Mouse (Mus musculus): ENCODE results near the gene Gas2. TPM values are rescaled to one million over a fixed set of nuclear protein-coding genes. Genes with fewer than 3 reads are reported as not detected.

Gas2 gene
- polyA plus RNA-seq, 1 experiment from 2014 or later = 41.1 TPM

- no peak for DNase-seq (ENCODE audit: low spot score)
- H3K27ac ChIP-seq (ENCODE audit: low read depth, low read length) = no peak overlapping the region
- no peak overlapping the region for H3K4me2 ChIP-seq (replicated peaks; ENCODE audit: low read depth, low read length)
- no peaks in the 10 kb centered on the region for H3K27me3 ChIP-seq (ENCODE audit: control insufficient read depth, insufficient read depth, low read length)
- 68% methylated on average over 6 of the region's 6 CpGs for WGBS
- no peaks in the 10 kb centered on the region for H3K4me1 ChIP-seq (replicated peaks; ENCODE audit: control insufficient read depth, insufficient read depth, low read length)
- no peak overlapping the region for H3K9ac ChIP-seq (ENCODE audit: low read depth, low read length)
- H3K4me3 ChIP-seq (ENCODE audit: low read depth, low read length) = no peak overlapping the region
- no peaks in the 10 kb centered on the region for H3K36me3 ChIP-seq (ENCODE audit: control insufficient read depth, insufficient read depth, low read length)
- no peak for ATAC-seq (ENCODE audit: low FRiP score)
- no peaks in the 10 kb centered on the region for H3K9me3 ChIP-seq (ENCODE audit: control insufficient read depth, low read length)
Observed at GRCm38 (mm10) chr7:51986909-51987308, 125.1 kb downstream of the Gas2 start.

- no peak overlapping the region for H3K27ac ChIP-seq (ENCODE audit: low read depth, low read length)
- H3K9ac ChIP-seq (ENCODE audit: low read depth, low read length) = no peak overlapping the region
- no peaks in the 10 kb centered on the region for H3K36me3 ChIP-seq (ENCODE audit: control insufficient read depth, insufficient read depth, low read length)
- no peaks in the 10 kb centered on the region for H3K9me3 ChIP-seq (ENCODE audit: control insufficient read depth, low read length)
- WGBS = 80% methylated on average over 3 of the region's 3 CpGs
- H3K4me3 ChIP-seq (ENCODE audit: low read depth, low read length) = no peak overlapping the region
- DNase-seq (ENCODE audit: low spot score) = no peak
- H3K27me3 ChIP-seq (ENCODE audit: control insufficient read depth, insufficient read depth, low read length) = no peaks in the 10 kb centered on the region
- no peak overlapping the region for H3K4me2 ChIP-seq (replicated peaks; ENCODE audit: low read depth, low read length)
- H3K4me1 ChIP-seq (replicated peaks; ENCODE audit: control insufficient read depth, insufficient read depth, low read length) = no peaks in the 10 kb centered on the region
- no peak for ATAC-seq (ENCODE audit: low FRiP score)
Observed at GRCm38 (mm10) chr7:51991020-51991419, 129.2 kb downstream of the Gas2 start.

GRCm38 (mm10) chr7:52005511-52006295 lies 143.9 kb downstream of the Gas2 start, which contains the start of gene Svip:
Svip (minus strand) TSS chr7:52006018.
- Histone ChIP-seq H3K27ac (ENCODE audit: low read depth, low read length) (no peak within 1 kb of the TSS), H3K4me3 (ENCODE audit: low read depth, low read length) (peak within 1 kb of the TSS; percentile 62)

GRCm38 (mm10) chr7:52006296-52006630 lies 144.4 kb downstream of the Gas2 start:
- H3K27ac ChIP-seq (ENCODE audit: low read depth, low read length) = no peak overlapping the region
- no peaks in the 10 kb centered on the region for H3K9me3 ChIP-seq (ENCODE audit: control insufficient read depth, low read length)
- no peak for DNase-seq (ENCODE audit: low spot score)
- no peak overlapping the region for H3K9ac ChIP-seq (ENCODE audit: low read depth, low read length)
- peak overlapping the region; percentile 62 for H3K4me3 ChIP-seq (ENCODE audit: low read depth, low read length)
- H3K4me2 ChIP-seq (replicated peaks; ENCODE audit: low read depth, low read length) = peak overlapping the region; percentile 37
- no peak for ATAC-seq (ENCODE audit: low FRiP score)
- WGBS = 4% methylated on average over 9 of the region's 9 CpGs
- no peaks in the 10 kb centered on the region for H3K36me3 ChIP-seq (ENCODE audit: control insufficient read depth, insufficient read depth, low read length)
- no peaks in the 10 kb centered on the region for H3K4me1 ChIP-seq (replicated peaks; ENCODE audit: control insufficient read depth, insufficient read depth, low read length)
- no peaks in the 10 kb centered on the region for H3K27me3 ChIP-seq (ENCODE audit: control insufficient read depth, insufficient read depth, low read length)

More at GRCm38 (mm10) chr7:52005511-52006295, 143.9 kb downstream of the Gas2 start, which contains the start of gene Svip:
- H3K36me3 ChIP-seq (ENCODE audit: control insufficient read depth, insufficient read depth, low read length) = no peaks in the 10 kb centered on the region
- peak within 1 kb of the TSS; percentile 37 for H3K4me2 ChIP-seq (replicated peaks; ENCODE audit: low read depth, low read length)
- DNase-seq (ENCODE audit: low spot score) = peak; percentile 92
- H3K4me1 ChIP-seq (replicated peaks; ENCODE audit: control insufficient read depth, insufficient read depth, low read length) = no peaks in the 10 kb centered on the region
- WGBS = 2% methylated on average over 38 of the region's 47 CpGs
- no peaks in the 10 kb centered on the region for H3K27me3 ChIP-seq (ENCODE audit: control insufficient read depth, insufficient read depth, low read length)
- H3K9ac ChIP-seq (ENCODE audit: low read depth, low read length) = peak within 1 kb of the TSS; percentile 25
- H3K9me3 ChIP-seq (ENCODE audit: control insufficient read depth, low read length) = no peaks in the 10 kb centered on the region
- ATAC-seq (ENCODE audit: low FRiP score) = peak; percentile 97

GRCm38 (mm10) chr7:52007138-52007537 lies 145.3 kb downstream of the Gas2 start:
- Histone ChIP-seq H3K4me2 (replicated peaks; ENCODE audit: low read depth, low read length) (no peak overlapping the region), H3K27me3 (ENCODE audit: control insufficient read depth, insufficient read depth, low read length) (no peaks in the 10 kb centered on the region), H3K4me1 (replicated peaks; ENCODE audit: control insufficient read depth, insufficient read depth, low read length) (no peaks in the 10 kb centered on the region)

GRCm38 (mm10) chr7:52013457-52013856 lies 151.6 kb downstream of the Gas2 start:
- H3K9ac ChIP-seq (ENCODE audit: low read depth, low read length) = no peak overlapping the region
- no peak for DNase-seq (ENCODE audit: low spot score)
- ATAC-seq (ENCODE audit: low FRiP score) = no peak
- no peaks in the 10 kb centered on the region for H3K4me1 ChIP-seq (replicated peaks; ENCODE audit: control insufficient read depth, insufficient read depth, low read length)
- H3K9me3 ChIP-seq (ENCODE audit: control insufficient read depth, low read length) = no peaks in the 10 kb centered on the region
- H3K27ac ChIP-seq (ENCODE audit: low read depth, low read length) = no peak overlapping the region
- no peak overlapping the region for H3K4me3 ChIP-seq (ENCODE audit: low read depth, low read length)
- no peaks in the 10 kb centered on the region for H3K36me3 ChIP-seq (ENCODE audit: control insufficient read depth, insufficient read depth, low read length)
- WGBS = 77% methylated on average over 7 of the region's 7 CpGs
- H3K27me3 ChIP-seq (ENCODE audit: control insufficient read depth, insufficient read depth, low read length) = no peaks in the 10 kb centered on the region
- H3K4me2 ChIP-seq (replicated peaks; ENCODE audit: low read depth, low read length) = no peak overlapping the region

More at GRCm38 (mm10) chr7:52007138-52007537, 145.3 kb downstream of the Gas2 start:
- no peak overlapping the region for H3K9ac ChIP-seq (ENCODE audit: low read depth, low read length)
- 94% methylated on average over 2 of the region's 2 CpGs for WGBS
- no peak overlapping the region for H3K4me3 ChIP-seq (ENCODE audit: low read depth, low read length)
- no peak for DNase-seq (ENCODE audit: low spot score)
- no peaks in the 10 kb centered on the region for H3K9me3 ChIP-seq (ENCODE audit: control insufficient read depth, low read length)
- H3K36me3 ChIP-seq (ENCODE audit: control insufficient read depth, insufficient read depth, low read length) = no peaks in the 10 kb centered on the region
- ATAC-seq (ENCODE audit: low FRiP score) = no peak
- H3K27ac ChIP-seq (ENCODE audit: low read depth, low read length) = no peak overlapping the region

GRCm38 (mm10) chr7:52015180-52015579 lies 153.4 kb downstream of the Gas2 start:
- Histone ChIP-seq H3K4me2 (replicated peaks; ENCODE audit: low read depth, low read length) (no peak overlapping the region), H3K4me1 (replicated peaks; ENCODE audit: control insufficient read depth, insufficient read depth, low read length) (no peaks in the 10 kb centered on the region), H3K9ac (ENCODE audit: low read depth, low read length) (no peak overlapping the region), H3K27me3 (ENCODE audit: control insufficient read depth, insufficient read depth, low read length) (no peaks in the 10 kb centered on the region), H3K4me3 (ENCODE audit: low read depth, low read length) (no peak overlapping the region), H3K9me3 (ENCODE audit: control insufficient read depth, low read length) (no peaks in the 10 kb centered on the region), H3K27ac (ENCODE audit: low read depth, low read length) (no peak overlapping the region), H3K36me3 (ENCODE audit: control insufficient read depth, insufficient read depth, low read length) (no peaks in the 10 kb centered on the region)
- DNase-seq (ENCODE audit: low spot score) = no peak
- ATAC-seq (ENCODE audit: low FRiP score) = no peak
- 74% methylated on average over 1 of the region's 1 CpGs for WGBS

GRCm38 (mm10) chr7:52015628-52016027 lies 153.8 kb downstream of the Gas2 start, which contains the start of gene 1700015G11Rik:
1700015G11Rik (minus strand) TSS chr7:52015728.
- ATAC-seq (ENCODE audit: low FRiP score) = no peak
- H3K27me3 ChIP-seq (ENCODE audit: control insufficient read depth, insufficient read depth, low read length) = no peaks in the 10 kb centered on the region

GRCm38 (mm10) chr7:52022039-52022438 lies 160.2 kb downstream of the Gas2 start:
- H3K4me3 ChIP-seq (ENCODE audit: low read depth, low read length) = no peak overlapping the region
- H3K27me3 ChIP-seq (ENCODE audit: control insufficient read depth, insufficient read depth, low read length) = no peaks in the 10 kb centered on the region
- WGBS = 85% methylated on average over 4 of the region's 4 CpGs
- H3K36me3 ChIP-seq (ENCODE audit: control insufficient read depth, insufficient read depth, low read length) = no peaks in the 10 kb centered on the region
- no peaks in the 10 kb centered on the region for H3K4me1 ChIP-seq (replicated peaks; ENCODE audit: control insufficient read depth, insufficient read depth, low read length)
- H3K27ac ChIP-seq (ENCODE audit: low read depth, low read length) = no peak overlapping the region
- H3K4me2 ChIP-seq (replicated peaks; ENCODE audit: low read depth, low read length) = no peak overlapping the region
- no peaks in the 10 kb centered on the region for H3K9me3 ChIP-seq (ENCODE audit: control insufficient read depth, low read length)
- no peak overlapping the region for H3K9ac ChIP-seq (ENCODE audit: low read depth, low read length)
- DNase-seq (ENCODE audit: low spot score) = no peak
- ATAC-seq (ENCODE audit: low FRiP score) = no peak

More at GRCm38 (mm10) chr7:52015628-52016027, 153.8 kb downstream of the Gas2 start, which contains the start of gene 1700015G11Rik:
- 83% methylated on average over 3 of the region's 3 CpGs for WGBS
- Histone ChIP-seq H3K4me3 (ENCODE audit: low read depth, low read length) (no peak within 1 kb of the TSS), H3K4me1 (replicated peaks; ENCODE audit: control insufficient read depth, insufficient read depth, low read length) (no peaks in the 10 kb centered on the region), H3K27ac (ENCODE audit: low read depth, low read length) (no peak within 1 kb of the TSS), H3K9ac (ENCODE audit: low read depth, low read length) (no peak within 1 kb of the TSS), H3K9me3 (ENCODE audit: control insufficient read depth, low read length) (no peaks in the 10 kb centered on the region), H3K4me2 (replicated peaks; ENCODE audit: low read depth, low read length) (no peak within 1 kb of the TSS), H3K36me3 (ENCODE audit: control insufficient read depth, insufficient read depth, low read length) (no peaks in the 10 kb centered on the region)
- DNase-seq (ENCODE audit: low spot score) = no peak
